Mouse (Mus musculus): ENCODE data around the gene Hist2h3c2.

The Hist2h3c2 gene

DNA sequence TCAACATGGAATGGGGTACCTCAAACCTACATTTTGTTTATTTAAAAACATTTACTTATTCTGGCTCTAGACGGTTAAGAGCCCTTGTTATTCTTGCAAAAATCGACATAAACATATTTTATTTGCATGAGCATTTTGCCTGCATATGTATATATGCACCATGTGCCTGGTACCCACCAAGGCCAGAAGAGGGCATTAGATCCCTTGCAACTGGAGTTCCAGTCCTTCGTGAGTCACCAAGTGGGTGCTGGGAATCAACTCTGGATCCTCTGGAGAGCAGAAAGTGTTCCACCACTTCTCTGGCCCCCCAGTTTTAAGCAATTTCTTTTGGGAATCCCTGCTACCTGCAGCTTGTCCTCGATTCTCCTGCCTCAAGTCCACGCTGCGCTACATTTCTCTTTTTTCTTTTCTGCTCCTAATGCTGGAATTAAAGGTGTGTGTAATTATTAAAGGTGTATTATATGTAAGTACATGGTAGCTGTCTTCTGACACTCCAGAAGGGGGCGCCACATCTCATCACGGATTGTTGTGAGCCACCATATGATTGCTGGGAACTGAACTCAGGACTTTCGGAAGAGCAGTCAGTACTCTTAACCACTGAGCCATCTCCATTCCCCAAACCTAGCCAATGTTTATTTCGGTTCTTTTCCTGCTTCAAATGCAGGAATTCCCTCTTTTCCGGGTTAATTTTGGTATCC lies 43.2 kb downstream of the Hist2h3c2 start:
- no peak for DNase-seq

DNA sequence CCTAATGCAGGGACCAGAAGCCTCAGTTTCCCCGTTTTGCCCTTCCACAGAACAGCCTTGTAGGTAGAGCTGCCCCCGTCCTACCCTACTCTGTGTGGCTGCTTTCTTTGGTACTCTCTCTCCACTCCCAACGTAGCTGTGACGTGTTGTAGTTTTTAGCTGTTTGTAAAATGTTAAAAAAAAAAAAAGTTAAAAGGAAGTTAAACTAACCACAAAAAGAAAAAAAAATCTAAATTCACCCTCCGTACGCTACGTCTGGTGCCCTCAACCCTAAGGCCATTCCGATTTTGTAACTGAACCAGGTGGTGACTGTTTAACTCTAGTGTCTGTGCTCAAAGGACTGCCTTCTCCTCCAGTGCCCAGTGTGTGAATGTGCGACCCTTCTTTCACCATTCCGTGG lies 44.0 kb downstream of the Hist2h3c2 start:
- DNase-seq = no peak

DNA sequence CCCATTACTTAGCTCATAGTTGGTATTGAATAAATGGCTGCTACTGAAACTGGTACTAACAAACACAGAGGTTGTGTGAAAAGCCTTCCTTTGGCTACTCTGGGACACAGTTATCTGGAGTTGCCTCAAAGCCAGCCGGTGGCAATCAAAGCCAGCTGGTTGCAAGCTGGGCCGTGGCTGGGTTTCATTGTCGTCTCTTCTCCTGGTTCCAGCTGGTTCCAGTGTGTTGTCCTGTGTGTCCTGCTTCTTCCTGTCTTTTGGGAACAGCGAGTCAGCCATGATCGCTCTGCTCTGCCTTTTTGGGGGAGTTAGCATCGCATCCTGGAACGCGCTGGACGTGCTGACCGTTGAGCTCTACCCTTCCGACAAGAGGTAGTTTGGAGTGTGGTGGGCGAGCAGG lies 46.0 kb downstream of the Hist2h3c2 start:
- no peak for DNase-seq

Measured in cerebellum, adult 11 months (tissue).